Mouse (Mus musculus) hindbrain, embryonic 10.5 days (tissue): ENCODE measurements around the gene F11. TPM values are rescaled to one million over a fixed set of nuclear protein-coding genes. Genes with fewer than 3 reads are reported as not detected.

Source experiments
- DNase-seq: peaks from one replicate; pipeline ENCODE4 v3.0.0-alpha.2; 2017; ENCODE audit warnings: low spot score
- H3K27ac ChIP-seq: fragments of 300-500 bp; sonication (generic); 2 replicates; pipeline ENCODE4 v1.5.1; 2016; ENCODE audit warnings: mild to moderate bottlenecking, moderate library complexity
- H3K27me3 ChIP-seq: fragments of 300-500 bp; sonication (generic); 2 replicates; pipeline ENCODE4 v1.6.1; 2016; ENCODE audit warnings: mild to moderate bottlenecking; ENCODE audit not compliant: poor library complexity, insufficient read depth, severe bottlenecking
- H3K36me3 ChIP-seq: fragments of 300-500 bp; sonication (generic); 2 replicates; pipeline ENCODE4 v1.6.1; 2016; ENCODE audit warnings: mild to moderate bottlenecking, moderate library complexity
- H3K4me1 ChIP-seq: fragments of 300-500 bp; sonication (generic); replicated peaks from 2 replicates; pipeline ENCODE4 v1.6.1; 2016; ENCODE audit warnings: mild to moderate bottlenecking
- H3K4me3 ChIP-seq: fragments of 300-500 bp; sonication (generic); 2 replicates; pipeline ENCODE4 v1.5.1; 2016; ENCODE audit warnings: mild to moderate bottlenecking, moderate library complexity
- H3K9me3 ChIP-seq: fragments of 300-500 bp; sonication (generic); 2 replicates; pipeline ENCODE4 v1.6.1; 2016; ENCODE audit warnings: mild to moderate bottlenecking, moderate library complexity
- WGBS: fragments of 180-500 bp; shearing (Covaris S2); methylation state at CpG from one replicate; pipeline ENCODE4 v1.1.7; 2016; 5-methylcytosine and 5-hydroxymethylcytosine counted together
- polyA plus RNA-seq: library from polyadenylated mRNA; unstranded; fragments of >200 nt; fragmentation: Nextera tagmentation; extraction: Ambion mirVana; gene quantifications from 2 replicates; pipeline ENCODE4 v1.2.1, GENCODE M21; 2016

Gene F11
- polyA plus RNA-seq, 1 experiment from 2014 or later, result not detected

GRCm38 (mm10) chr8:45267611-45268391 lies 6.0 kb upstream of the F11 start:
- H3K27ac ChIP-seq, result no peak overlapping the region
- no peak for DNase-seq
- 91% methylated on average over 4 of the region's 4 CpGs for WGBS
- no peaks in the 10 kb centered on the region for H3K36me3 ChIP-seq
- H3K27me3 ChIP-seq, result no peaks in the 10 kb centered on the region
- H3K4me3 ChIP-seq, result no peak overlapping the region
- no peaks in the 10 kb centered on the region for H3K4me1 ChIP-seq
- peaks cover 6% of the 10 kb centered on the region; the same call in 1 of the 2 replicates for H3K9me3 ChIP-seq

GRCm38 (mm10) chr8:45266993-45267392 lies 5.2 kb upstream of the F11 start:
- Histone ChIP-seq H3K27me3 (no peaks in the 10 kb centered on the region), H3K9me3 (peaks cover 6% of the 10 kb centered on the region; the same call in 1 of the 2 replicates), H3K4me3 (no peak overlapping the region), H3K27ac (no peak overlapping the region), H3K36me3 (no peaks in the 10 kb centered on the region), H3K4me1 (no peaks in the 10 kb centered on the region)
- WGBS, result 50% methylated on average over 8 of the region's 8 CpGs
- DNase-seq, result no peak

- Histone ChIP-seq H3K27me3 (no peaks in the 10 kb centered on the region), H3K4me3 (no peak overlapping the region), H3K4me1 (no peaks in the 10 kb centered on the region), H3K27ac (no peak overlapping the region), H3K36me3 (no peaks in the 10 kb centered on the region), H3K9me3 (peaks cover 6% of the 10 kb centered on the region; the same call in 1 of the 2 replicates)
- DNase-seq, result no peak
- WGBS, result 92% methylated on average over 4 of the region's 4 CpGs
Observed at GRCm38 (mm10) chr8:45264918-45265317, 3.1 kb upstream of the F11 start.

- peaks cover 6% of the 10 kb centered on the region; the same call in 1 of the 2 replicates for H3K9me3 ChIP-seq
- H3K36me3 ChIP-seq, result no peaks in the 10 kb centered on the region
- WGBS, result 89% methylated on average over 3 of the region's 3 CpGs
- no peaks in the 10 kb centered on the region for H3K4me1 ChIP-seq
- no peak for DNase-seq
- no peaks in the 10 kb centered on the region for H3K27me3 ChIP-seq
- no peak overlapping the region for H3K4me3 ChIP-seq
- no peak overlapping the region for H3K27ac ChIP-seq
Observed at GRCm38 (mm10) chr8:45262851-45263250, 1.0 kb upstream of the F11 start.

- H3K27me3 ChIP-seq, result no peaks in the 10 kb centered on the region
Observed at GRCm38 (mm10) chr8:45258421-45258820, 3.4 kb downstream of the F11 start.

GRCm38 (mm10) chr8:45255040-45255439 lies 6.8 kb downstream of the F11 start:
- Histone ChIP-seq H3K9me3 (no peaks in the 10 kb centered on the region), H3K4me3 (no peak overlapping the region), H3K27me3 (no peaks in the 10 kb centered on the region), H3K4me1 (no peaks in the 10 kb centered on the region), H3K36me3 (no peaks in the 10 kb centered on the region), H3K27ac (no peak overlapping the region)
- 85% methylated on average over 12 of the region's 12 CpGs for WGBS
- no peak for DNase-seq

More at GRCm38 (mm10) chr8:45258421-45258820, 3.4 kb downstream of the F11 start:
- Histone ChIP-seq H3K27ac (no peak overlapping the region), H3K36me3 (no peaks in the 10 kb centered on the region), H3K4me3 (no peak overlapping the region), H3K4me1 (no peaks in the 10 kb centered on the region), H3K9me3 (no peaks in the 10 kb centered on the region)
- 86% methylated on average over 8 of the region's 8 CpGs for WGBS
- no peak for DNase-seq

- H3K36me3 ChIP-seq, result no peaks in the 10 kb centered on the region
- H3K4me3 ChIP-seq, result no peak overlapping the region
- 92% methylated on average over 8 of the region's 8 CpGs for WGBS
- no peaks in the 10 kb centered on the region for H3K9me3 ChIP-seq
- H3K27ac ChIP-seq, result no peak overlapping the region
- no peak for DNase-seq
- no peaks in the 10 kb centered on the region for H3K27me3 ChIP-seq
- H3K4me1 ChIP-seq, result no peaks in the 10 kb centered on the region
Observed at GRCm38 (mm10) chr8:45254194-45254842, 7.5 kb downstream of the F11 start.

- DNase-seq, result no peak
Observed at GRCm38 (mm10) chr8:45253586-45253985, 8.2 kb downstream of the F11 start.

GRCm38 (mm10) chr8:45253111-45253510 lies 8.7 kb downstream of the F11 start:
- DNase-seq, result no peak
- H3K4me1 ChIP-seq, result no peaks in the 10 kb centered on the region
- WGBS, result 70% methylated on average over 2 of the region's 2 CpGs
- no peaks in the 10 kb centered on the region for H3K36me3 ChIP-seq
- no peaks in the 10 kb centered on the region for H3K27me3 ChIP-seq
- H3K27ac ChIP-seq, result no peak overlapping the region
- H3K9me3 ChIP-seq, result no peaks in the 10 kb centered on the region
- no peak overlapping the region for H3K4me3 ChIP-seq

More at GRCm38 (mm10) chr8:45253586-45253985, 8.2 kb downstream of the F11 start:
- Histone ChIP-seq H3K4me3 (no peak overlapping the region), H3K36me3 (no peaks in the 10 kb centered on the region), H3K4me1 (no peaks in the 10 kb centered on the region), H3K9me3 (no peaks in the 10 kb centered on the region), H3K27me3 (no peaks in the 10 kb centered on the region), H3K27ac (no peak overlapping the region)
- WGBS, result 97% methylated on average over 1 of the region's 1 CpGs

- Histone ChIP-seq H3K9me3 (no peaks in the 10 kb centered on the region), H3K36me3 (no peaks in the 10 kb centered on the region), H3K4me1 (peaks cover 8% of the 10 kb centered on the region; the same call in 1 of the 2 replicates), H3K4me3 (no peak overlapping the region), H3K27ac (no peak overlapping the region), H3K27me3 (no peaks in the 10 kb centered on the region)
- no peak for DNase-seq
- WGBS, result 36% methylated on average over 7 of the region's 7 CpGs
Observed at GRCm38 (mm10) chr8:45246307-45246706, 15.5 kb downstream of the F11 start.

GRCm38 (mm10) chr8:45239363-45239762 lies 22.5 kb downstream of the F11 start:
- 93% methylated on average over 8 of the region's 8 CpGs for WGBS
- Histone ChIP-seq H3K4me3 (no peak overlapping the region), H3K27me3 (no peaks in the 10 kb centered on the region), H3K36me3 (no peaks in the 10 kb centered on the region), H3K4me1 (peaks cover 5% of the 10 kb centered on the region; the same call in 1 of the 2 replicates), H3K9me3 (no peaks in the 10 kb centered on the region), H3K27ac (no peak overlapping the region)
- no peak for DNase-seq

GRCm38 (mm10) chr8:45238282-45238681 lies 23.5 kb downstream of the F11 start:
- 30% methylated on average over 3 of the region's 3 CpGs for WGBS
- no peaks in the 10 kb centered on the region for H3K36me3 ChIP-seq

More at GRCm38 (mm10) chr8:45238282-45238681, 23.5 kb downstream of the F11 start:
- Histone ChIP-seq H3K4me1 (peaks cover 5% of the 10 kb centered on the region; the same call in 1 of the 2 replicates), H3K27me3 (no peaks in the 10 kb centered on the region), H3K4me3 (no peak overlapping the region), H3K9me3 (no peaks in the 10 kb centered on the region), H3K27ac (no peak overlapping the region)
- DNase-seq, result no peak
